In the genomic region with DNA sequence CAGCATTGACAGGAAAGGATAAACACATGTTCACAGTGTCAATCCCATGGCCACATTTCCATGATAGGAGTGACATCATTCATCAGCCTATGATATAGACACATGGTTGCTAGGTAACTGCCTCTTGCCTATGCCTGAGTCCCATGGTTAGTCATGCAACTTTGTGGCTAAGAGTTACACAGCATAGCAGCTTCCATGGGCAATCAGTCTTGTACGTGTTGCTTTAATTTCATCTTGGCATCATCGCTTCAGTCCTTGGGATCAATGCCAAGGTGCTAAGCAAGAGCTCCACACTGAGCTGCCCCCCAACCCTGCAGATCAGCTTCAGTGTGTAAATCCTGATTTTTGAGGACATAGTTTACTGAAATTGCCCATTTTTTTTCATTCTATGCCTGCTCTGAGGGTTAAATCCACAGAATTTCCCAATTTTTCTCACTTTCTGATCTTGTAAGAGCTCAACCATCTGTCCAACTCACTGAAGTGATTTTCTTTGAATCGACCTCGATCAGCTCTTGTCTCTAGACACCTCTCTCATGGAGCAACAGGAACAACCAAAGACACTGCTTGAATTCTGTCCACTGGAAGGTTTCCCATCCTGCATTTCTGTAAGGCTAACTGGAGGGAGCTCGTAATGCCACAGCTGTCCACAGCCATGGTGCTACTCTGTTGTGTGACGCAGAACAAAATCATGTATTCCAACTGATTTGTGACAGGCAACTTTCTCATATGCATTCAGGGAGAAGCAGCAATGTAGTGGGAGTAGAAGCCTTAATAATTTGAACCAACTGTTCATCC, we compare ENCODE assay signal across 15 mouse cellular contexts.
DNase-seq lines count a peak whose midpoint lies in the region; ATAC-seq and TF ChIP-seq lines count a peak whose summit lies in the region.
"Had no signal": no experiment of that assay in that cellular context is flagged by ENCODE, and none has a peak within 500 bp of the region (broad histone marks: within the 10 kb centered on the region; RNA-seq: fewer than 3 reads in every experiment).

No protein-coding gene starts in this region.

- no peak for TF ChIP-seq CTCF in brain, embryonic 14.5 days (IDR thresholded peaks at IDR 0.05; ENCODE audit: borderline replicate concordance, extremely low read depth, insufficient read depth, insufficient read length)

- no peak overlapping the region for H3K27ac ChIP-seq in forebrain, embryonic 13.5 days
- no peak overlapping the region for H3K27ac ChIP-seq in forebrain, embryonic 15.5 days (replicated peaks)
- no peak overlapping the region for H3K27ac ChIP-seq in intestine, embryonic 14.5 days (ENCODE audit: low read depth)
- no peak overlapping the region for H3K27ac ChIP-seq in intestine, embryonic 16.5 days (ENCODE audit: low read length)
- H3K27ac ChIP-seq: gastrocnemius, adult 2 months; neural tube, embryonic 15.5 days had no signal

- WGBS in forebrain, embryonic 13.5 days, result 83% methylated on average over 6 of the region's 6 CpGs
- WGBS in forebrain, embryonic 15.5 days, result 63% methylated on average over 6 of the region's 6 CpGs
- 88% methylated on average over 6 of the region's 6 CpGs for whole genome bisulfite sequencing in intestine, embryonic 14.5 days
- WGBS in intestine, embryonic 16.5 days, result 87% methylated on average over 6 of the region's 6 CpGs

- peak; percentile 18 for DNase-seq in intestine, embryonic 14.5 days (ENCODE audit: low spot score)
- DNase-seq in lung, postnatal 10 days, result peak; percentile 24
- DNase-seq in lung, adult 18-20 months, result no peak
- peak; percentile 52 for DNase-seq in brain, embryonic 14.5 days (ENCODE audit: low read depth)
- DNase-seq: gastrocnemius, adult 2 months; heart, adult 18-20 months; kidney, adult 18-20 months; kidney, postnatal 25 days; liver, postnatal 0 days; thymus, adult 2 months had no signal

- TF ChIP-seq POLR2A in brain, embryonic 14.5 days (IDR thresholded peaks at IDR 0.05; ENCODE audit: borderline replicate concordance, extremely low read depth, insufficient read depth, insufficient read length, poor library complexity, severe bottlenecking), result no peak

- no peaks in the 10 kb centered on the region for H3K36me3 ChIP-seq in forebrain, embryonic 13.5 days (ENCODE audit: poor library complexity, severe bottlenecking)
- H3K36me3 ChIP-seq in forebrain, embryonic 15.5 days, result no peaks in the 10 kb centered on the region
- H3K36me3 ChIP-seq in intestine, embryonic 14.5 days (ENCODE audit: control insufficient read depth, insufficient read depth, low read length), result no peaks in the 10 kb centered on the region
- no peaks in the 10 kb centered on the region for H3K36me3 ChIP-seq in intestine, embryonic 16.5 days (ENCODE audit: control insufficient read depth, insufficient read depth, low read length)
- H3K36me3 ChIP-seq: G1E; neural tube, embryonic 15.5 days had no signal

- no peak overlapping the region for H3K9ac ChIP-seq in forebrain, embryonic 13.5 days
- no peak overlapping the region for H3K9ac ChIP-seq in forebrain, embryonic 15.5 days (replicated peaks)
- H3K9ac ChIP-seq in intestine, embryonic 14.5 days (ENCODE audit: low read length), result no peak overlapping the region
- H3K9ac ChIP-seq in intestine, embryonic 16.5 days (ENCODE audit: low read depth, low read length), result no peak overlapping the region
- H3K9ac ChIP-seq: liver, postnatal 0 days; neural tube, embryonic 15.5 days had no signal

- no peaks in the 10 kb centered on the region for H3K9me3 ChIP-seq in forebrain, embryonic 13.5 days (replicated peaks)
- H3K9me3 ChIP-seq in forebrain, embryonic 15.5 days, result no peaks in the 10 kb centered on the region
- H3K9me3 ChIP-seq in intestine, embryonic 14.5 days (ENCODE audit: control insufficient read depth, low read length), result no peaks in the 10 kb centered on the region
- no peaks in the 10 kb centered on the region for H3K9me3 ChIP-seq in intestine, embryonic 16.5 days (ENCODE audit: control insufficient read depth, low read length)

- ATAC-seq in forebrain, embryonic 13.5 days, result 0 out of 2 replicates have a peak, but pooled peaks have one; percentile 27
- ATAC-seq in forebrain, embryonic 15.5 days (replicated peaks), result no peak
- no peak for ATAC-seq in intestine, embryonic 14.5 days (replicated peaks; ENCODE audit: low FRiP score, low TSS enrichment, low read depth)
- no peak for ATAC-seq in intestine, embryonic 16.5 days
- ATAC-seq: liver, postnatal 0 days had no signal

- no peak overlapping the region for H3K4me2 ChIP-seq in forebrain, embryonic 13.5 days
- no peak overlapping the region for H3K4me2 ChIP-seq in forebrain, embryonic 15.5 days (replicated peaks)
- H3K4me2 ChIP-seq in intestine, embryonic 14.5 days (ENCODE audit: low read length), result no peak overlapping the region
- no peak overlapping the region for H3K4me2 ChIP-seq in intestine, embryonic 16.5 days (ENCODE audit: low read depth, low read length)
- H3K4me2 ChIP-seq: neural tube, embryonic 15.5 days had no signal

- no peaks in the 10 kb centered on the region for H3K27me3 ChIP-seq in forebrain, embryonic 13.5 days
- H3K27me3 ChIP-seq in forebrain, embryonic 15.5 days, result no peaks in the 10 kb centered on the region
- H3K27me3 ChIP-seq in intestine, embryonic 14.5 days (replicated peaks; ENCODE audit: control insufficient read depth, insufficient read depth, low read length), result no peaks in the 10 kb centered on the region
- H3K27me3 ChIP-seq in intestine, embryonic 16.5 days (replicated peaks; ENCODE audit: control insufficient read depth, insufficient read depth, low read length), result no peaks in the 10 kb centered on the region
- H3K27me3 ChIP-seq: neural tube, embryonic 15.5 days had no signal

- no peak overlapping the region for H3K4me3 ChIP-seq in forebrain, embryonic 13.5 days
- no peak overlapping the region for H3K4me3 ChIP-seq in forebrain, embryonic 15.5 days
- no peak overlapping the region for H3K4me3 ChIP-seq in intestine, embryonic 14.5 days (ENCODE audit: low read depth, low read length)
- H3K4me3 ChIP-seq in intestine, embryonic 16.5 days (ENCODE audit: low read length), result no peak overlapping the region
- H3K4me3 ChIP-seq: gastrocnemius, adult 2 months; neural tube, embryonic 15.5 days had no signal

- H3K4me1 ChIP-seq in forebrain, embryonic 13.5 days, result 0 out of 2 replicates have a peak, but pooled peaks cover 3% of the 10 kb centered on the region
- peaks cover 5% of the 10 kb centered on the region; the same call in 1 of the 2 replicates for H3K4me1 ChIP-seq in forebrain, embryonic 15.5 days
- H3K4me1 ChIP-seq in intestine, embryonic 14.5 days (replicated peaks; ENCODE audit: control insufficient read depth, insufficient read depth, low read length), result peaks cover 8% of the 10 kb centered on the region; the same call in 1 of the 2 replicates
- no peaks in the 10 kb centered on the region for H3K4me1 ChIP-seq in intestine, embryonic 16.5 days (ENCODE audit: control insufficient read depth, insufficient read depth, low read length)
- H3K4me1 ChIP-seq: neural tube, embryonic 15.5 days had no signal

Comparison
In these comparisons a context has a peak if more than half of its experiments do, and no peak if none do; other contexts are left out.
1. DNase-seq: peak in intestine, embryonic 14.5 days (single experiment), lung, postnatal 10 days (single experiment) and brain, embryonic 14.5 days (single experiment); none in lung, adult 18-20 months (0 of 2).